8 mouse cellular contexts compared by ENCODE assay signal in genomic region chr15:93397269-93397668, GRCm38 (mm10). TPM values are rescaled to one million over a fixed set of nuclear protein-coding genes. Genes with fewer than 3 reads are reported as not detected.
DNase-seq lines count a peak whose midpoint lies in the region; ATAC-seq and TF ChIP-seq lines count a peak whose summit lies in the region.

No protein-coding gene starts in this region.

- peak overlapping the region; percentile 95; the same call in 1 of the 2 replicates for H3K4me3 ChIP-seq in kidney, adult 2 months (ENCODE audit: insufficient read depth, low read depth, low read length)
- H3K4me3 ChIP-seq in G1E (ENCODE audit: low read depth, low read length), result peak overlapping the region; percentile 82
- peak overlapping the region; percentile 94 for H3K4me3 ChIP-seq in forebrain, embryonic 13.5 days
- peak overlapping the region; percentile 98 for H3K4me3 ChIP-seq in liver, embryonic 16.5 days (ENCODE audit: low read depth, low read length)

- no peak for DNase-seq in kidney, adult 2 months
- no peak for DNase-seq in kidney, adult 9 months
- DNase-seq in G1E (ENCODE audit: low spot score), result no peak
- DNase-seq in natural killer cell, adult 2 months (ENCODE audit: low spot score in 2 of 2), result no peak
- DNase-seq in thymus, postnatal 36 days, result no peak
- no peak for DNase-seq in layer of hippocampus, adult 11-12 months (ENCODE audit: low spot score)

- H3K4me2 ChIP-seq in forebrain, embryonic 13.5 days, result peak overlapping the region; percentile 70
- H3K4me2 ChIP-seq in liver, embryonic 16.5 days (ENCODE audit: low read depth, low read length), result peak overlapping the region; percentile 91

- no peak for ATAC-seq in G1E (ENCODE audit: extremely low read depth, insufficient number of reproducible peaks, low FRiP score, poor library complexity, severe bottlenecking)
- ATAC-seq in forebrain, embryonic 13.5 days, result no peak
- ATAC-seq in liver, embryonic 16.5 days (ENCODE audit: low read depth), result no peak

- 6% methylated on average over 11 of the region's 11 CpGs for WGBS in kidney, adult 2 months
- WGBS in forebrain, embryonic 13.5 days, result 0% methylated on average over 11 of the region's 11 CpGs
- WGBS in liver, embryonic 16.5 days (ENCODE audit: insufficient replicate concordance), result 2% methylated on average over 11 of the region's 11 CpGs

- peaks cover 3% of the 10 kb centered on the region; the same call in 1 of the 2 replicates for H3K4me1 ChIP-seq in kidney, adult 2 months (ENCODE audit: control insufficient read depth, insufficient read depth, low read length)
- peaks cover 40% of the 10 kb centered on the region for H3K4me1 ChIP-seq in G1E (ENCODE audit: insufficient read depth, low read depth, low read length)
- peaks cover 44% of the 10 kb centered on the region for H3K4me1 ChIP-seq in forebrain, embryonic 13.5 days
- peaks cover 24% of the 10 kb centered on the region for H3K4me1 ChIP-seq in liver, embryonic 16.5 days (ENCODE audit: control insufficient read depth, low read depth, low read length)

- peak overlapping the region; percentile 95 for H3K9ac ChIP-seq in forebrain, embryonic 13.5 days
- peak overlapping the region; percentile 94 for H3K9ac ChIP-seq in liver, embryonic 16.5 days (ENCODE audit: low read depth, low read length)

- TF ChIP-seq POLR2A in kidney, adult 2 months (IDR thresholded peaks at IDR 0.05; ENCODE audit: low read depth, low read length), result no peak

- no peak for TF ChIP-seq CTCF in kidney, adult 2 months (conservative IDR thresholded peaks at IDR 0.05; ENCODE audit: insufficient read depth, insufficient read length, low read depth, low read length)
- no peak for TF ChIP-seq CTCF in G1E (IDR thresholded peaks at IDR 0.05; ENCODE audit: low read depth, low read length)

- no peaks in the 10 kb centered on the region for H3K27me3 ChIP-seq in kidney, adult 2 months (replicated peaks; ENCODE audit: control insufficient read depth, insufficient read depth, low read length)
- no peaks in the 10 kb centered on the region for H3K27me3 ChIP-seq in G1E (ENCODE audit: insufficient read depth, low read length)
- no peaks in the 10 kb centered on the region for H3K27me3 ChIP-seq in forebrain, embryonic 13.5 days
- H3K27me3 ChIP-seq in liver, embryonic 16.5 days (ENCODE audit: control insufficient read depth, insufficient read depth, low read depth, low read length), result no peaks in the 10 kb centered on the region

- H3K9me3 ChIP-seq in G1E (replicated peaks), result no peaks in the 10 kb centered on the region
- H3K9me3 ChIP-seq in forebrain, embryonic 13.5 days (replicated peaks), result no peaks in the 10 kb centered on the region
- no peaks in the 10 kb centered on the region for H3K9me3 ChIP-seq in liver, embryonic 16.5 days (replicated peaks; ENCODE audit: control insufficient read depth, low read length)

- H3K36me3 ChIP-seq in kidney, adult 2 months (ENCODE audit: control insufficient read depth, insufficient read depth, low read length), result no peaks in the 10 kb centered on the region; the same call in 1 of the 2 replicates
- H3K36me3 ChIP-seq in G1E (replicated peaks), result peaks cover 60% of the 10 kb centered on the region
- peaks cover 34% of the 10 kb centered on the region for H3K36me3 ChIP-seq in forebrain, embryonic 13.5 days (ENCODE audit: poor library complexity, severe bottlenecking)
- peaks cover 7% of the 10 kb centered on the region; the same call in 1 of the 2 replicates for H3K36me3 ChIP-seq in liver, embryonic 16.5 days (ENCODE audit: control insufficient read depth, insufficient read depth)

- H3K27ac ChIP-seq in kidney, adult 2 months (ENCODE audit: insufficient read depth, low read depth, low read length), result no peak overlapping the region
- H3K27ac ChIP-seq in forebrain, embryonic 13.5 days, result no peak overlapping the region
- no peak overlapping the region for H3K27ac ChIP-seq in liver, embryonic 16.5 days (ENCODE audit: low read length)

RNA-seq across cellular contexts. Expression of gene Zcrb1, which starts 0.9 kb away (rescaled TPM):
- 28.1 and 32.1 TPM in 2 replicates for polyA plus RNA-seq in kidney, adult 2 months (2012; rRNA removed)
- total RNA-seq in G1E (2014; fragmentation: Nextera tagmentation) (95.8 and 98.3 TPM in 2 replicates), G1E (2017) (61.6 and 75.3 TPM in 2 replicates)
- 98.9 and 107 TPM in 2 replicates for polyA plus RNA-seq in G1E (2012)
- polyA plus RNA-seq in forebrain, embryonic 13.5 days (2015; fragmentation: Nextera tagmentation; extraction: Ambion mirVana), result 176 and 187 TPM in 2 replicates
- polyA plus RNA-seq in liver, embryonic 16.5 days (2015; fragmentation: Nextera tagmentation; extraction: Ambion mirVana), result 53.0 and 62.8 TPM in 2 replicates

RNA-seq across cellular contexts. Expression of gene Pphln1, which starts 0.9 kb away (rescaled TPM):
- polyA plus RNA-seq in kidney, adult 2 months (2012; rRNA removed), result 7.3 and 8.9 TPM in 2 replicates
- total RNA-seq in G1E (2014; fragmentation: Nextera tagmentation) (96.4 and 114 TPM in 2 replicates), G1E (2017) (27.8 and 34.3 TPM in 2 replicates)
- 10.0 and 11.4 TPM in 2 replicates for polyA plus RNA-seq in G1E (2012)
- polyA plus RNA-seq in forebrain, embryonic 13.5 days (2015; fragmentation: Nextera tagmentation; extraction: Ambion mirVana), result 60.1 and 63.9 TPM in 2 replicates
- polyA plus RNA-seq in liver, embryonic 16.5 days (2015; fragmentation: Nextera tagmentation; extraction: Ambion mirVana), result 14.2 and 14.5 TPM in 2 replicates
